ENCODE assay signal across 9 mouse cellular contexts in the genomic region with DNA sequence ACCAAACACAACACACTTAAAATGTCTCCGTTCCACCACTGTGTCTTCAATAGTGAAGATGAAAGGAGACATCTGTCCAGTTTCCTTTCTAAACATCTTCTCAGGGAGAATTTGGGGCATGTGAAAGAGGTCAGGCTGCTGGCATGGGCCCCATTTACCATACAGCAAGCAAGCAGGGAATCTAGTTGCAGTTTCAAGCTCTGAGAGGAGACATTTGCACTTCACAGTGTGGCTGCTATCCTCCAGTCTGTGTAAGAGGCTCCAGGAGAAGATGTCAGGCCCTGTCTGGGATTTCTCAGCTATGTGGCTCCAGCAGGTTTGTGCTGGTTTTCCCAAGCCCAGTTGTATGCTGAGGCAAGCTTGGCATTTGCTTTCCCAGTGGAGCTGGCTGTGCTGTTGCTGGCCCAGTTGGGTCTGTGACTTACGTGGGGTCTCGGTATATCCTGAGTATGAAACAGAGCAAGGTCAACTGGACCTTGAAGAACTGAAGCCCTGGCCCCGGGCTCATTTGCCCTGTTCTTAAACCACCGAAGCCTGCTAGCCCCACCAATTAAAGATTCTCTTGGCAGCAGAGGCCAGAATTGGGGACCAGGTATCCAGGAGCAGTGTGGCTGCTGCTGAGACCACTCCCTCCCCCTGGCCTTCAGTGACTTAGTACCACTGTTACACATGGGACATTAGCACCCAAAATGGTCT. TPM values are rescaled to one million over a fixed set of nuclear protein-coding genes. Genes with fewer than 3 reads are reported as not detected.
A peak's percentile ranks its signal among the peaks of the same experiment; 100 is the strongest.
DNase-seq lines count a peak whose midpoint lies in the region; ATAC-seq and TF ChIP-seq lines count a peak whose summit lies in the region.
"Had no signal": no experiment of that assay in that cellular context is flagged by ENCODE, and none has a peak within 500 bp of the region (broad histone marks: within the 10 kb centered on the region; RNA-seq: fewer than 3 reads in every experiment).

No protein-coding gene starts in this region.

- DNase-seq in hindbrain, postnatal 0 days (ENCODE audit: low spot score): no peak
- DNase-seq in hindbrain, embryonic 11.5 days (ENCODE audit: low spot score): no peak
- DNase-seq in kidney, postnatal 4 days: peak; percentile 60 to 71
- no peak for DNase-seq in cerebellum, postnatal 36 days

- peaks cover 4% of the 10 kb centered on the region; the same call in 1 of the 2 replicates for H3K36me3 ChIP-seq in hindbrain, postnatal 0 days (ENCODE audit: insufficient read depth, low read length)
- no peaks in the 10 kb centered on the region for H3K36me3 ChIP-seq in hindbrain, embryonic 11.5 days (ENCODE audit: control insufficient read depth, insufficient read depth, low read length)
- peaks cover 12% of the 10 kb centered on the region for H3K36me3 ChIP-seq in heart, embryonic 15.5 days
- no peaks in the 10 kb centered on the region; the same call in 1 of the 2 replicates for H3K36me3 ChIP-seq in stomach, embryonic 14.5 days (ENCODE audit: control insufficient read depth, insufficient read depth, low read length)
- H3K36me3 ChIP-seq: G1E had no signal

- H3K27ac ChIP-seq in hindbrain, postnatal 0 days: peak overlapping the region; percentile 20; the same call in 1 of the 2 replicates
- no peak overlapping the region for H3K27ac ChIP-seq in hindbrain, embryonic 11.5 days (ENCODE audit: low read depth, low read length)
- H3K27ac ChIP-seq in heart, embryonic 15.5 days: peak overlapping the region; percentile 87
- peak overlapping the region; percentile 59; the same call in 1 of the 2 replicates for H3K27ac ChIP-seq in stomach, embryonic 14.5 days (ENCODE audit: low read length)

- H3K27me3 ChIP-seq in hindbrain, postnatal 0 days (ENCODE audit: insufficient read depth, low read length): no peaks in the 10 kb centered on the region
- H3K27me3 ChIP-seq in hindbrain, embryonic 11.5 days (ENCODE audit: control insufficient read depth, insufficient read depth, low read length): no peaks in the 10 kb centered on the region
- H3K27me3 ChIP-seq in heart, embryonic 15.5 days: no peaks in the 10 kb centered on the region
- no peaks in the 10 kb centered on the region for H3K27me3 ChIP-seq in stomach, embryonic 14.5 days (ENCODE audit: control insufficient read depth, insufficient read depth, low read length)

- no peak overlapping the region for H3K4me2 ChIP-seq in hindbrain, postnatal 0 days (ENCODE audit: low read depth, low read length)
- H3K4me2 ChIP-seq in hindbrain, embryonic 11.5 days (replicated peaks; ENCODE audit: low read depth, low read length): no peak overlapping the region
- H3K4me2 ChIP-seq in heart, embryonic 15.5 days: no peak overlapping the region
- no peak overlapping the region for H3K4me2 ChIP-seq in stomach, embryonic 14.5 days (replicated peaks; ENCODE audit: low read depth, low read length)

- H3K9ac ChIP-seq in hindbrain, postnatal 0 days (replicated peaks; ENCODE audit: low read length): no peak overlapping the region
- no peak overlapping the region for H3K9ac ChIP-seq in hindbrain, embryonic 11.5 days (ENCODE audit: low read depth, low read length)
- H3K9ac ChIP-seq in heart, embryonic 15.5 days: 0 out of 2 replicates have a peak overlapping the region, but pooled peaks have one; percentile 12
- H3K9ac ChIP-seq in stomach, embryonic 14.5 days (replicated peaks; ENCODE audit: low read depth, low read length): no peak overlapping the region

- ATAC-seq in hindbrain, postnatal 0 days: no peak; the same call in 1 of the 2 replicates
- ATAC-seq in hindbrain, embryonic 11.5 days (ENCODE audit: low FRiP score): no peak
- no peak for ATAC-seq in heart, embryonic 15.5 days (replicated peaks; ENCODE audit: insufficient number of reproducible peaks, insufficient read depth, low FRiP score, low read depth)
- no peak for ATAC-seq in stomach, embryonic 14.5 days (ENCODE audit: insufficient number of reproducible peaks, insufficient read depth, low FRiP score, low read depth)
- no peak for ATAC-seq in activated CD4-positive, CD25-positive, alpha-beta regulatory T cell, adult 4 months
- ATAC-seq in erythroblast, adult 5-6 weeks (replicated peaks; ENCODE audit: low FRiP score, poor library complexity, severe bottlenecking): no peak

- no peak for TF ChIP-seq CTCF in hindbrain, postnatal 0 days (IDR thresholded peaks at IDR 0.05; ENCODE audit: low read depth)

- H3K4me3 ChIP-seq in hindbrain, postnatal 0 days (ENCODE audit: low read length): no peak overlapping the region
- no peak overlapping the region for H3K4me3 ChIP-seq in hindbrain, embryonic 11.5 days (ENCODE audit: low read depth, low read length)
- no peak overlapping the region for H3K4me3 ChIP-seq in heart, embryonic 15.5 days
- no peak overlapping the region for H3K4me3 ChIP-seq in stomach, embryonic 14.5 days (ENCODE audit: low read depth, low read length)

- 76% methylated on average over 5 of the region's 5 CpGs for WGBS in hindbrain, postnatal 0 days
- 78% methylated on average over 5 of the region's 5 CpGs for WGBS in hindbrain, embryonic 11.5 days
- 46% methylated on average over 5 of the region's 5 CpGs for WGBS in heart, embryonic 15.5 days
- 51% methylated on average over 5 of the region's 5 CpGs for WGBS in stomach, embryonic 14.5 days

- H3K9me3 ChIP-seq in hindbrain, postnatal 0 days (ENCODE audit: low read length): no peaks in the 10 kb centered on the region
- H3K9me3 ChIP-seq in hindbrain, embryonic 11.5 days (ENCODE audit: control insufficient read depth, low read length): no peaks in the 10 kb centered on the region
- no peaks in the 10 kb centered on the region for H3K9me3 ChIP-seq in heart, embryonic 15.5 days (replicated peaks)
- no peaks in the 10 kb centered on the region for H3K9me3 ChIP-seq in stomach, embryonic 14.5 days (ENCODE audit: control insufficient read depth, low read depth, low read length)
- H3K9me3 ChIP-seq: G1E had no signal

- peaks cover 7% of the 10 kb centered on the region; the same call in 1 of the 2 replicates for H3K4me1 ChIP-seq in hindbrain, postnatal 0 days (ENCODE audit: insufficient read depth, low read length)
- H3K4me1 ChIP-seq in hindbrain, embryonic 11.5 days (replicated peaks; ENCODE audit: control insufficient read depth, insufficient read depth, low read length): no peaks in the 10 kb centered on the region; the same call in 1 of the 2 replicates
- peaks cover 67% of the 10 kb centered on the region for H3K4me1 ChIP-seq in heart, embryonic 15.5 days (replicated peaks)
- H3K4me1 ChIP-seq in stomach, embryonic 14.5 days (ENCODE audit: control insufficient read depth, insufficient read depth, low read length): peaks cover 33% of the 10 kb centered on the region; the same call in 1 of the 2 replicates

RNA-seq across cellular contexts. Expression of a gene that starts 49.0 kb away (rescaled TPM):
- 12.7 and 13.9 TPM in 2 replicates for total RNA-seq in hindbrain, postnatal 0 days (2014; rRNA removed)
- polyA plus RNA-seq in hindbrain, postnatal 0 days (2015; fragmentation: Nextera tagmentation; extraction: Ambion mirVana): 21.1 and 21.5 TPM in 2 replicates
- 41.7 and 44.5 TPM in 2 replicates for polyA plus RNA-seq in hindbrain, embryonic 11.5 days (2014; fragmentation: Nextera tagmentation; extraction: Ambion mirVana)
- polyA plus RNA-seq in heart, embryonic 15.5 days (2015; fragmentation: Nextera tagmentation; extraction: Ambion mirVana): 21.8 and 21.9 TPM in 2 replicates
- polyA plus RNA-seq in stomach, embryonic 14.5 days (2014; fragmentation: Nextera tagmentation; extraction: Ambion mirVana): 50.9 and 52.8 TPM in 2 replicates
- 10 to 100 TPM; 57.6 to 71.0 TPM for polyA plus RNA-seq in activated CD4-positive, CD25-positive, alpha-beta regulatory T cell, adult 4 months (2017; shearing (Covaris generic))
- total RNA-seq in erythroblast, adult 5-6 weeks (2015; ENCODE audit: low replicate concordance): 3.1 and 22.6 TPM in 2 replicates
- total RNA-seq in erythroblast, adult 5-6 weeks (2017; ENCODE audit: low replicate concordance): 5.4 and 9.2 TPM in 2 replicates

Comparison
In these comparisons a context has a peak if more than half of its experiments do, and no peak if none do; other contexts are left out.
1. DNase-seq: peak in kidney, postnatal 4 days (2 of 2); none in hindbrain, postnatal 0 days (single experiment), hindbrain, embryonic 11.5 days (single experiment) and cerebellum, postnatal 36 days (0 of 2).